Mouse (Mus musculus): ENCODE data around the gene Hmga1b.

GRCm38 (mm10) chr11:120777123-120777522, 14.5 kb downstream of the Hmga1b start:
- TF ChIP-seq GATA1 (IDR thresholded peaks at IDR 0.05; ENCODE audit: low read length) (no peak), TAL1 (IDR thresholded peaks at IDR 0.05; ENCODE audit: low read length) (no peak)
